Mouse (Mus musculus): ENCODE results near the gene Poglut1.
"Not testable (repeated sequence)": the region's sequence is repeated elsewhere in the genome, so short reads cannot be mapped to it uniquely, and the experiment has no call there.

The Poglut1 gene

GRCm38 (mm10) chr16:38536544-38537146, 13.4 kb downstream of the Poglut1 start:
- in situ Hi-C loops (cut with MboI) = no loop called here

- in situ Hi-C loops (cut with MboI) = no loop called here
Measured at GRCm38 (mm10) chr16:38526264-38526663, 23.8 kb downstream of the Poglut1 start.

- in situ Hi-C loops (cut with MboI) = no loop called here
Measured at GRCm38 (mm10) chr16:38522129-38523084, 27.7 kb downstream of the Poglut1 start, which contains the start of gene Timmdc1. Gene Timmdc1, minus strand, starts transcription at chr16:38522663.

DNA sequence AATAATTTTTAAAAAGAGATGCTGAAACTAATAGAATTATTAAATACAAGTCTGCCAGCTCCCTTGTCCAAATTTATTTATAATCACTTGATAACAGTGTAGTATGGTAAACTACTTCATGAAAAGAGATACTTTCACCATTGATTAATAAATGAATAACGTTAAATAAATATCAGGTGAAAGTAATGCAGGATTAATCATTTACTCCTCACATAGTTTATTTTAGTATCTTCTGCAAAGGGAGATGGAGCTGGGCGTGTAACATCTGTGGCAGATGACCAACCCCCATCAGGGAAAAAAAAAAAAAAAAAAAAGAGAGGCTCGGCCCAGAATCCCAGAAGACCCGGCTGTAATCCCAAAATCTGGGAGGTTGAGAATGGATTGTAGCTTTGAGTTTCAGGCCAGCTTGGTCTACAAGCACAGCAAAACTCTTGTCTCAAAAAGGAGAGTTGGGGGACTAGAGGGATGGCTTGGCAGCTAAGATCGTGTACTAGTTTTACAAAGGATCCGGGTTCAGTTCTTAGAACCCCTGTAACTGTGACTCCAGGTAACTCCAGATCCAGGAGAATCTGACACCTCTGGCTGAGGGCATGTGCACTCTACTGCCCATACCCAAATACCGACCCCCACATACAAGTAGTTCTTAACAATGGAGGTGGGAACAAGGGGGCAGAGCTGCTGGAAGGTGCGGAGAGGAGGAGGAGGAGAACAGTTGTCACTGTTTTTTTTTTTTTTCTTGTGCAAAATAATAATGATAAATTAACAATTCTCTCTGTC, 28.7 kb downstream of the Poglut1 start:
- in situ Hi-C loops (cut with MboI) = no loop called here

- in situ Hi-C loops (cut with MboI) = no loop called here
Measured at GRCm38 (mm10) chr16:38519140-38519539, 30.9 kb downstream of the Poglut1 start.

- in situ Hi-C loops (cut with MboI) = no loop called here
Measured at GRCm38 (mm10) chr16:38510846-38511245, 39.2 kb downstream of the Poglut1 start.

DNA sequence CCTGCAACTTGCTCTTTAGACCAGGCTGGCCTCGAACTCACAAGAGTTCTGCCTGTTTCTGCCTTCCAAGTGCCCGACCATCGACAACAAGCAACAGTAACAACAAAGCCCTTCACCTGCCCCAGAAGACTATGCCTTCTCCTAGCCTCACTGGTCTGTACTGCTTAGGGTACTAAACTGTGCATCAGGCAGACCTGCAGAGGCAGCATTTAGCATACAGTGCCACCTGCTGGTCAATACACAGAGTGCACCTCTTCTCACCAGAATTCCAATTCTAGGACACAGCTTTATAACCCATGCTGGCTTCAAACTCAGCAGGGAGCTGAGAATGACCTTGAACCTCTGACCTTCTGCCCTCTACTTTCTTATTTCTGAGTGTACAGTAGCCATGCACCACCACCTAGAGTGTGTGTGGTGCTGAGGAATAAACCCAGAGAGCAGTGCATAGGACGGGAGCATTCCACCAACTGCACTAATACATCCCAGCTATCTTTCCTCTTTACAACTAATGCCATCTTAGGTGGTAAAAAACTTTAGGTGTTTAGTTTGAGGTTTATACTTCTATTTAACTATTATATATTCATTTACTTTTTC, 43.9 kb downstream of the Poglut1 start:
- in situ Hi-C loops (cut with MboI) = loop anchor here (10.0 kb wide), 1 partner anchor 161 kb away; the partner anchor contains the start of genes Cox17, Gm21987 and Maats1

- in situ Hi-C loops (cut with MboI) = loop anchor here (10.0 kb wide), 1 partner anchor 159 kb away; the partner anchor contains the start of genes Cox17, Gm21987 and Maats1
Measured at GRCm38 (mm10) chr16:38503528-38503927, 46.5 kb downstream of the Poglut1 start.

DNA sequence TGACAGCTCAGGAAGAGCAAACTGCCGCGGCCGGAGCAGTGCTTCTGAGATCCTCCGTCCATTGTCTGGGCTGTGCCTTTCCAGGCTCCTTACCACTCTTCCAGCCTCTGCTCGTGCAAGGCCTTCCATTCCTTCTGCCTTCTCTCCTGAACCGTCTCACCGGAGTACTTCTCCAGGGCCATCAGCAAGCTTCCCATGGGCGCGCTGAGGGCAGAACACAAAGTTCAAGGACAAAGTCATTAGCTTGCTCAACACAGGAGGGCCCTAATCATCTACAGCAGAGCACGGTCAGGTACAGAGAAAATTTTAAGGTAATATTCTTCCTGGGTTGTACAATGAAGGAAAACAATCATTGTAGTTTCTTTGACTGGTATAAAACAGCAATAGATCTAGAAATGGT, 47.6 kb downstream of the Poglut1 start:
- in situ Hi-C loops (cut with MboI) = loop anchor here (10.0 kb wide), 1 partner anchor 158 kb away; the partner anchor contains the start of genes Cox17, Gm21987 and Maats1

- in situ Hi-C loops (cut with MboI) = no loop called here
Measured at GRCm38 (mm10) chr16:38496604-38497140, 53.4 kb downstream of the Poglut1 start.

GRCm38 (mm10) chr16:38493890-38494289, 56.2 kb downstream of the Poglut1 start:
- in situ Hi-C loops (cut with MboI) = no loop called here

DNA sequence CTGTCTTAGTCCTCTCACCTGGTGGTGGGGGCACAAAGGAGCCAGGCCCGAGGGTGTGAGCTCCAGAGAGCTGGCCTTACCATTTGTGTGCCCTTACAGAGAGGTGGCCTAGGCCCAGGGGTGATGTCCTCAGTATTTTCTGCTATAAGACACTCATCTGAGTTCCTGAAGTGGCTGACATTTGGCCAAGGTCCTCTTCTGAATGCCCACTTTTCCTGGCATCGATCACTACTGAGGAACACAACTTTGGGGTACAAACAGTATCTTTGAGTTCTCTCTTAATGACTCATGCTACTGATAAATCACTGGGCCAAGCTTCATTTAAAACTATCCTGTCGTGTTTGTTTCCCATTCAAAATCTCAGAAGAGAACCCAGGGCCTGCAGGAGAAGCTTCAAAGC, 57.5 kb downstream of the Poglut1 start:
- in situ Hi-C loops (cut with MboI) = no loop called here

DNA sequence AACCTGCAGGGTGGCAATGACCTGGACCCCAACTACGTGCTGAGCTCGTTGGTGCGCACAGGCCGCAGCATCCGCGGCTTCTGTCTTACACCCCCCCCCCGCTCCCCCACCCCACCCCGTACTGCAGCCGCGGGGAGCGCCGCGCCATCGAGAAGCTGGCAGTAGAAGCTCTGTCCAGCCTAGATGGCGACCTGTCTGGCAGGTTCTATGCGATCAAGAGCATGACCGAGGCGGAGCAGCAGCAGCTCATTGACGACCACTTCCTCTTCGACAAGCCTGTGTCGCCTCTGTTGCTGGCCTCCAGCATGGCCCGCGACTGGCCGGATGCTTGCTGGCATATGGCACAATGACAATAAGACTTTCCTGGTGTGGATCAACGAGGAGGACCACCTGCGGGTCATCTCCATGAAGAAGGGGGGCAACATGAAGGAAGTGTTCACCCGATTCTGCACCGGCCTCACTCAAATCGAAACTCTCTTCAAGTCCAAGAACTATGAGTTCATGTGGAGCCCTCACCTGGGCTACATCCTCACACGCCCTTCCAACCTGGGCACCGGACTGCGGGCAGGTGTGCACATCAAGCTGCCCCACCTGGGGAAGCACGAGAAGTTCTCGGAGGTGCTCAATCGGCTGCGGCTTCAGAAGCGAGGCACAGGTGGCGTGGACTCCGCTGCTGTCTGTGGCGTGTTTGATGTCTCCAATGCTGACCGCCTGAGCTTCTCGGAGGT, 66.3 kb downstream of the Poglut1 start:
- in situ Hi-C loops (cut with MboI) = no loop called here

DNA sequence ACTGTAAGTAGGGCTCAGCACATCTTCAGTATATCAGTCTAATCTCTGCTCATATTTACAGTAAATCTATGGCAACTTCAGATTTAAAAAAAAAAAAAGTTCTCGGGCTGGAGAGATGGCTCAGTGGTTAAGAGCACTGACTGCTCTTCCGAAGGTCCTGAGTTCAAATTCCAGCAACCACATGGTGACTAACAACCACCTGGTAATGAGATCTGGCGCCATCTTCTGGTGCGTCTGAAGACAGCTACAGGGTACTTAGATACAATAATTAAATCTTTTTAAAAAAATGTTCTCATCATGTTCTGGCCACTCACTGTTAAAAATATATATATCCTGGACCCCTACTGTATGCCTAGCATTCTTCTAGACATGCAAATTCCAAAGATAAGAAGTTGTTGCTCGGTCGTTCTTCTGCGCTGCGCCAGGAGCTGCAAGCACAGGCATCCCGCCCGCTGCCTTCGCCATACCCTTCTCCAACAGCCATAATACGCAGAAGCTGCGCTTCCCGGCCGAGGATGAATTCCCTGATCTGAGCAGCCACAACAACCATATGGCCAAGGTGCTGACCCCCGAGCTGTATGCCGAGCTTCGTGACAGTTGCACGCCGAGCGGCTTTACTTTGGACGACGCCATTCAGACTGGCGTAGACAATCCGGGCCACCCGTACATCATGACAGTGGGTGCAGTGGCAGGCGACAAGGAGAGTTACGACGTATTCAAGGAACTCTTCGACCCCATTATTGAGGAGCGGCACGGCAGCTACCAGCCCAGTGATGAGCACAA, 67.1 kb downstream of the Poglut1 start:
- in situ Hi-C loops (cut with MboI) = no loop called here

DNA sequence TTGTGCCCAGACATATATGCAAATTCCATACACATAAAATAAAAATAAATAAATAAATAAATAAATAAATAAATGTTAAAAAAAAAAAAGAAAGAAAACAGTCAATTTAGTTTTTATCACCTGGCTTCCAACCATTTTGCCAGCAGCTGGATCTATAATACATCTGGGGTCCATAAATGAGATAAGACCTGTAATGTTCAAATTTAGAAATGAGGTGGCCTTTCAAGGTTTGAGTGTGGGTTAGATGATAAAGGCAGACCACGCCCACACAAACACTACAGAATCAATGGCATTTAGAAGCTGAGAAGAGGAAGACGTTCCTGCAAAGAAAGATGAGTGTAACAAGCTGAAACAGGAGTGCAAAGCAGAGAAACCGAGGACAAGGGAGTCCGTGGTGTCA, 68.7 kb downstream of the Poglut1 start:
- in situ Hi-C loops (cut with MboI) = no loop called here

- in situ Hi-C loops (cut with MboI) = no loop called here
Measured at GRCm38 (mm10) chr16:38478296-38478695, 71.8 kb downstream of the Poglut1 start.

DNA sequence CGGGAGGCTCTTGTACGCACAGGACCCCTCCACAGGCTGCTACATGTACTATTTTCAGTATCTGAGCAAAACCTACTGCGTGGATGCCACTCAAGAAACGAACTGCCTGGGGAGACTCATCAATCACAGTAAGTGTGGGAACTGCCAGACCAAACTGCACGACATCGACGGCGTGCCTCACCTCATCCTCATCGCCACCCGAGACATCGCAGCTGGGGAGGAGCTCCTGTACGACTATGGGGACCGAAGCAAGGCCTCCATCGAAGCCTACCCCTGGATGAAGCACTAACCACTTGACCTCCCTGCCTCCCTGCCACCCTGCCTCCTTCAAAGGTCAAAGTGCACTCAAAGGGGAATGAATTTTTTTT, 72.8 kb downstream of the Poglut1 start:
- in situ Hi-C loops (cut with MboI) = not testable (repeated sequence)

- in situ Hi-C loops (cut with MboI) = no loop called here
Measured at GRCm38 (mm10) chr16:38476312-38477240, 73.5 kb downstream of the Poglut1 start.
